Mouse (Mus musculus) ES-Bruce4 (cell line): ENCODE measurements around the gene Chd5.

Experiments used
- CTCF ChIP-seq: IDR thresholded peaks from one replicate; pipeline ENCODE4 v1.8.1; 2011; ENCODE audit warnings: low read depth, low read length
- POLR2A ChIP-seq: IDR thresholded peaks from one replicate; pipeline ENCODE4 v1.8.1; 2011; ENCODE audit warnings: low read length; ENCODE audit not compliant: insufficient read depth

DNA sequence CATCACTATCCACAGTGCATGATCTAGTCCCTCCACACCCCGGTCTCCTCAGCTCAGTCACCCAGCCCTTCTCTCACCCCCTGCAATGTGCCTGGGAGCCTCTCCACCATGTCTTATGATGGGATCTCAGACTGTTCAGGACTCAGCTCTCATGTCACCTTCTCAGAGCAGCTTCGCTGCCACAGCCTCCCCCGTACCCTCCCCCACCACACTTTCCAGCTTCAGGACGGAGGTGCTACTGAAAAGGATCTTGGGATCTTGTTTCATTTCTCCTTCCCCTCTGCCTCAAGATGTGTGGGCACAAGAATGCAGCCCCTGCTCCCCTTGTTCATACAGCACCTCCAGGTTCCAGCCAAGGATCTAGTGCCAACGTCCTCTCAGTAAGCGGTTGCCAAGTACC, 85.1 kb downstream of the Chd5 start:
- no peak for TF ChIP-seq CTCF
- no peak for TF ChIP-seq POLR2A
